Mouse (Mus musculus): ENCODE measurements at regions not wholly inside any gene's neighbourhood (a gene's known extent, or its start where the extent isn't known, plus 50 kb on each side); places are given as distances from the start of the nearest gene placed in this dataset.

DNA sequence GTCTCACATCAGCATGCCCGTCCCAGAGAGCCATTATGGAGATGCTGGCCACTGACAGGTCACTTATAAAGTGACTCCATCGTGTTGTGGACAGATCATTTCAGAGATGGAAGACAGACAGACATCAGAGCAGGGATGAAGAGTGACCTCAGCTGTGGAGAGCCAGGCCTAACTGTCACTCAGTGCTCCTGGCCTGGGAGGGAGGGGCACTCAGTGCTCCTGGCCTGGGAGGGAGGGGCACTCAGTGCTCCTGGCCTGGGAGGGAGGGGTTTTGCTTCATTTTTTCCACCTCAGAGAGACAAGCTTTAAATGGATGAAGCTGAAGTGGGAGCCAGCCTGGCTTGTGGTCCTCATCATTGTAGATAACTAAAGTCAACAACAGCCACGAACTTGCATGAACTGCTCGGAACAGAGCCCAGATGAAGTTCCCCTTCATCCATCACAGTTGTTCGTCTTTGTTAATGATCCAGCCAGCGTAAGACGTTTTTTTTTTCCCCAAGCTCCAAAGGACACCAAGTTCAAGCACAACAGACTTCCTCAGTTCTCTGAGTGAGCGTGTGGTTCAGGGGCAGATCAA, 96.7 kb upstream of the S1pr3 start:
- Histone ChIP-seq H3K36me3 (replicated peaks; ENCODE audit: control insufficient read depth, insufficient read depth, low read length) (no peaks in the 10 kb centered on the region), H3K4me1 (ENCODE audit: control insufficient read depth, insufficient read depth) (peaks cover 30% of the 10 kb centered on the region), H3K4me3 (ENCODE audit: low read depth, low read length) (no peak overlapping the region), H3K9me3 (replicated peaks; ENCODE audit: control insufficient read depth, low read length) (no peaks in the 10 kb centered on the region), H3K4me2 (ENCODE audit: low read depth, low read length) (no peak overlapping the region), H3K27ac (ENCODE audit: low read depth) (no peak overlapping the region), H3K9ac (replicated peaks; ENCODE audit: low read depth, low read length) (no peak overlapping the region), H3K27me3 (ENCODE audit: control insufficient read depth, insufficient read depth, low read length) (no peaks in the 10 kb centered on the region)
- no peak for ATAC-seq (ENCODE audit: insufficient read depth, low read depth)
- WGBS, result 45% methylated on average over 8 of the region's 8 CpGs
- DNase-seq (ENCODE audit: low spot score), result no peak
- TF ChIP-seq EP300 (IDR thresholded peaks at IDR 0.05; ENCODE audit: low read depth) (no peak), CTCF (IDR thresholded peaks at IDR 0.05; ENCODE audit: low read depth) (no peak)

- Histone ChIP-seq H3K4me1 (ENCODE audit: control insufficient read depth, insufficient read depth) (peaks cover 30% of the 10 kb centered on the region), H3K27ac (ENCODE audit: low read depth) (peak overlapping the region; percentile 83; the same call in 1 of the 2 replicates), H3K9me3 (replicated peaks; ENCODE audit: control insufficient read depth, low read length) (no peaks in the 10 kb centered on the region), H3K36me3 (replicated peaks; ENCODE audit: control insufficient read depth, insufficient read depth, low read length) (no peaks in the 10 kb centered on the region), H3K27me3 (ENCODE audit: control insufficient read depth, insufficient read depth, low read length) (no peaks in the 10 kb centered on the region), H3K4me3 (ENCODE audit: low read depth, low read length) (no peak overlapping the region), H3K9ac (replicated peaks; ENCODE audit: low read depth, low read length) (no peak overlapping the region), H3K4me2 (ENCODE audit: low read depth, low read length) (no peak overlapping the region)
- WGBS, result 58% methylated on average over 5 of the region's 5 CpGs
- ATAC-seq (ENCODE audit: insufficient read depth, low read depth) (0 out of 2 replicates have a peak, but pooled peaks have one; percentile 16), DNase-seq (ENCODE audit: low spot score) (no peak)
- TF ChIP-seq EP300 (IDR thresholded peaks at IDR 0.05; ENCODE audit: low read depth), result no peak
- TF ChIP-seq CTCF (IDR thresholded peaks at IDR 0.05; ENCODE audit: low read depth), result no peak
These were observed 95.1 kb upstream of the S1pr3 start for GRCm38 (mm10) chr13:51313129-51313850.

- 19% methylated on average over 5 of the region's 5 CpGs for WGBS
- Histone ChIP-seq H3K4me3 (ENCODE audit: low read depth, low read length) (no peak overlapping the region), H3K27me3 (ENCODE audit: control insufficient read depth, insufficient read depth, low read length) (no peaks in the 10 kb centered on the region), H3K9ac (replicated peaks; ENCODE audit: low read depth, low read length) (no peak overlapping the region), H3K4me2 (ENCODE audit: low read depth, low read length) (no peak overlapping the region), H3K4me1 (ENCODE audit: control insufficient read depth, insufficient read depth) (peaks cover 30% of the 10 kb centered on the region), H3K36me3 (replicated peaks; ENCODE audit: control insufficient read depth, insufficient read depth, low read length) (no peaks in the 10 kb centered on the region), H3K27ac (ENCODE audit: low read depth) (peak overlapping the region; percentile 83), H3K9me3 (replicated peaks; ENCODE audit: control insufficient read depth, low read length) (no peaks in the 10 kb centered on the region)
- DNase-seq (ENCODE audit: low spot score) (peak; percentile 56), ATAC-seq (ENCODE audit: insufficient read depth, low read depth) (peak; percentile 83)
- no peak for TF ChIP-seq EP300 (IDR thresholded peaks at IDR 0.05; ENCODE audit: low read depth)
- no peak for TF ChIP-seq CTCF (IDR thresholded peaks at IDR 0.05; ENCODE audit: low read depth)
These were observed 93.9 kb upstream of the S1pr3 start for GRCm38 (mm10) chr13:51314541-51314977.

DNA sequence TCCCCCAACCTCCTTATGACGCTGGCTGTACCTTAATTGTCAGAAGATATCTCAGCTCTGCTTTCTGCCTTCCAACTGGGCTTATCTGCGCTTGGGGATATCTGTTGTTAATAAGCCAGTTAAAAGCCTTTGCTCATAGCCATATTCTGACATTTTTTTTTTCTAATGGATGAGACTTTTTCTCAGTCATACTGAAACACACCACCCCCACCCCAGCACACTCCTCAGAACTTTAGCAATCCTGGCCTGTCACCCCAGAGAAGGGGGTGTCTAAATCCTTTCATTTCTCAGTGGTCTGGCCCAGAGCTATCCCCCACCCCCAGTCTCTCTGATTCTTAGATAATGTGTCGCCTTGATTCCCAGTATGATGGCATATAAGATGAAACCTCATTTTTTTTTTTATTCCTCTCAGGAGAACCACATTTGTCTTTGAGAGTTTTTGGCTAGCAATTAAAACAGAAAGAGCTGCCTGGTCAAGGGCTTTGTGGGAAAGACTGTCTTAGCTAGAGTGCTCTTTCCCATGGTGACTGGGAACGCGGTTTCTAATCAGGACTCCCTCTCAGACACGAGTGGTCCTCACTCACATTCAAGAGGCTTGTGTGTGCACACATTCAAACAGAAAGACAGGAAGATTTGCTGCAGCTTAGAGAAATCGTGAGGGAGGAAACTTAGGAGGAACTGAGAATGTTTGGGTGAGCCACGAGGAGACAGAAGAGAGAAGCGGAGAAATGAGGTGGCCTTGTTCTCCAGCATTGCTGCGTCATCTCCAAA, 93.2 kb upstream of the S1pr3 start:
- no peak overlapping the region for H3K9ac ChIP-seq (replicated peaks; ENCODE audit: low read depth, low read length)
- TF ChIP-seq EP300 (IDR thresholded peaks at IDR 0.05; ENCODE audit: low read depth) (no peak), CTCF (IDR thresholded peaks at IDR 0.05; ENCODE audit: low read depth) (no peak)
- no peak for ATAC-seq (ENCODE audit: insufficient read depth, low read depth)

GRCm38 (mm10) chr13:51315779-51316041, 92.7 kb upstream of the S1pr3 start:
- no peaks in the 10 kb centered on the region for H3K9me3 ChIP-seq (replicated peaks; ENCODE audit: control insufficient read depth, low read length)
- H3K27ac ChIP-seq (ENCODE audit: low read depth), result no peak overlapping the region
- no peak overlapping the region for H3K9ac ChIP-seq (replicated peaks; ENCODE audit: low read depth, low read length)
- H3K4me2 ChIP-seq (ENCODE audit: low read depth, low read length), result no peak overlapping the region
- no peaks in the 10 kb centered on the region for H3K27me3 ChIP-seq (ENCODE audit: control insufficient read depth, insufficient read depth, low read length)
- no peak overlapping the region for H3K4me3 ChIP-seq (ENCODE audit: low read depth, low read length)
- H3K4me1 ChIP-seq (ENCODE audit: control insufficient read depth, insufficient read depth), result peaks cover 24% of the 10 kb centered on the region
- H3K36me3 ChIP-seq (replicated peaks; ENCODE audit: control insufficient read depth, insufficient read depth, low read length), result no peaks in the 10 kb centered on the region
- ATAC-seq (ENCODE audit: insufficient read depth, low read depth) (no peak), DNase-seq (ENCODE audit: low spot score) (no peak)
- 71% methylated on average over 5 of the region's 5 CpGs for WGBS
- TF ChIP-seq EP300 (IDR thresholded peaks at IDR 0.05; ENCODE audit: low read depth) (no peak), CTCF (IDR thresholded peaks at IDR 0.05; ENCODE audit: low read depth) (no peak)

More for the DNA sequence above, 93.2 kb upstream of the S1pr3 start:
- Histone ChIP-seq H3K27me3 (ENCODE audit: control insufficient read depth, insufficient read depth, low read length) (no peaks in the 10 kb centered on the region), H3K4me3 (ENCODE audit: low read depth, low read length) (no peak overlapping the region), H3K9me3 (replicated peaks; ENCODE audit: control insufficient read depth, low read length) (no peaks in the 10 kb centered on the region), H3K36me3 (replicated peaks; ENCODE audit: control insufficient read depth, insufficient read depth, low read length) (no peaks in the 10 kb centered on the region), H3K4me2 (ENCODE audit: low read depth, low read length) (no peak overlapping the region), H3K27ac (ENCODE audit: low read depth) (peak overlapping the region; percentile 83), H3K4me1 (ENCODE audit: control insufficient read depth, insufficient read depth) (peaks cover 27% of the 10 kb centered on the region)
- WGBS, result 39% methylated on average over 10 of the region's 10 CpGs
- DNase-seq (ENCODE audit: low spot score), result no peak
